Mouse (Mus musculus): ENCODE measurements at regions not wholly inside any gene's neighbourhood (a gene's known extent, or its start where the extent isn't known, plus 50 kb on each side); places are given as distances from the start of the nearest gene placed in this dataset.

- Histone ChIP-seq H3K36me3 (ENCODE audit: control insufficient read depth, insufficient read depth, low read length) (no peaks in the 10 kb centered on the region), H3K27me3 (ENCODE audit: control insufficient read depth, insufficient read depth, low read length) (no peaks in the 10 kb centered on the region), H3K4me1 (replicated peaks; ENCODE audit: control insufficient read depth, insufficient read depth, low read length) (no peaks in the 10 kb centered on the region), H3K4me3 (ENCODE audit: control insufficient read depth, insufficient read depth, low read length) (no peak overlapping the region), H3K27ac (ENCODE audit: control insufficient read depth, insufficient read depth, low read length) (no peak overlapping the region)
- WGBS = 41% methylated on average over 3 of the region's 3 CpGs
- no peak for DNase-seq
- TF ChIP-seq CTCF (IDR thresholded peaks at IDR 0.05; ENCODE audit: borderline replicate concordance, control insufficient read depth, extremely low read depth, insufficient read depth, low read length, poor library complexity) (no peak), POLR2A (IDR thresholded peaks at IDR 0.05; ENCODE audit: control insufficient read depth, extremely low read depth, insufficient read depth, low read length, poor library complexity) (no peak)
Measured at GRCm38 (mm10) chr13:26217299-26217698, 552.7 kb downstream of the Hdgfl1 start.

GRCm38 (mm10) chr13:26216579-26216978 lies 553.4 kb downstream of the Hdgfl1 start:
- Histone ChIP-seq H3K27me3 (ENCODE audit: control insufficient read depth, insufficient read depth, low read length) (no peaks in the 10 kb centered on the region), H3K4me3 (ENCODE audit: control insufficient read depth, insufficient read depth, low read length) (no peak overlapping the region), H3K27ac (ENCODE audit: control insufficient read depth, insufficient read depth, low read length) (no peak overlapping the region), H3K36me3 (ENCODE audit: control insufficient read depth, insufficient read depth, low read length) (no peaks in the 10 kb centered on the region), H3K4me1 (replicated peaks; ENCODE audit: control insufficient read depth, insufficient read depth, low read length) (no peaks in the 10 kb centered on the region)
- DNase-seq = no peak
- no peak for TF ChIP-seq CTCF (IDR thresholded peaks at IDR 0.05; ENCODE audit: borderline replicate concordance, control insufficient read depth, extremely low read depth, insufficient read depth, low read length, poor library complexity)
- TF ChIP-seq POLR2A (IDR thresholded peaks at IDR 0.05; ENCODE audit: control insufficient read depth, extremely low read depth, insufficient read depth, low read length, poor library complexity) = no peak

- TF ChIP-seq CTCF (IDR thresholded peaks at IDR 0.05; ENCODE audit: borderline replicate concordance, control insufficient read depth, extremely low read depth, insufficient read depth, low read length, poor library complexity) = no peak
- no peak for TF ChIP-seq POLR2A (IDR thresholded peaks at IDR 0.05; ENCODE audit: control insufficient read depth, extremely low read depth, insufficient read depth, low read length, poor library complexity)
- no peaks in the 10 kb centered on the region for H3K27me3 ChIP-seq (ENCODE audit: control insufficient read depth, insufficient read depth, low read length)
- no peak overlapping the region for H3K27ac ChIP-seq (ENCODE audit: control insufficient read depth, insufficient read depth, low read length)
- H3K36me3 ChIP-seq (ENCODE audit: control insufficient read depth, insufficient read depth, low read length) = no peaks in the 10 kb centered on the region
- 89% methylated on average over 1 of the region's 1 CpGs for whole genome bisulfite sequencing
- no peaks in the 10 kb centered on the region for H3K4me1 ChIP-seq (replicated peaks; ENCODE audit: control insufficient read depth, insufficient read depth, low read length)
- DNase-seq = no peak
- no peak overlapping the region for H3K4me3 ChIP-seq (ENCODE audit: control insufficient read depth, insufficient read depth, low read length)
Measured at GRCm38 (mm10) chr13:26205532-26206105, 564.3 kb downstream of the Hdgfl1 start.

- H3K36me3 ChIP-seq (ENCODE audit: control insufficient read depth, insufficient read depth, low read length) = no peaks in the 10 kb centered on the region
- TF ChIP-seq CTCF (IDR thresholded peaks at IDR 0.05; ENCODE audit: borderline replicate concordance, control insufficient read depth, extremely low read depth, insufficient read depth, low read length, poor library complexity) (no peak), POLR2A (IDR thresholded peaks at IDR 0.05; ENCODE audit: control insufficient read depth, extremely low read depth, insufficient read depth, low read length, poor library complexity) (no peak)
- 88% methylated on average over 4 of the region's 4 CpGs for WGBS
Measured at GRCm38 (mm10) chr13:26194646-26195045, 575.3 kb downstream of the Hdgfl1 start.

GRCm38 (mm10) chr13:26183879-26184278 lies 586.1 kb downstream of the Hdgfl1 start:
- WGBS = 90% methylated on average over 4 of the region's 4 CpGs
- no peak for DNase-seq
- no peaks in the 10 kb centered on the region for H3K27me3 ChIP-seq (ENCODE audit: control insufficient read depth, insufficient read depth, low read length)
- TF ChIP-seq CTCF (IDR thresholded peaks at IDR 0.05; ENCODE audit: borderline replicate concordance, control insufficient read depth, extremely low read depth, insufficient read depth, low read length, poor library complexity) = no peak
- TF ChIP-seq POLR2A (IDR thresholded peaks at IDR 0.05; ENCODE audit: control insufficient read depth, extremely low read depth, insufficient read depth, low read length, poor library complexity) = no peak
- no peak overlapping the region for H3K4me3 ChIP-seq (ENCODE audit: control insufficient read depth, insufficient read depth, low read length)
- H3K4me1 ChIP-seq (replicated peaks; ENCODE audit: control insufficient read depth, insufficient read depth, low read length) = no peaks in the 10 kb centered on the region
- no peaks in the 10 kb centered on the region for H3K36me3 ChIP-seq (ENCODE audit: control insufficient read depth, insufficient read depth, low read length)
- H3K27ac ChIP-seq (ENCODE audit: control insufficient read depth, insufficient read depth, low read length) = no peak overlapping the region

More at GRCm38 (mm10) chr13:26194646-26195045, 575.3 kb downstream of the Hdgfl1 start:
- no peak overlapping the region for H3K4me3 ChIP-seq (ENCODE audit: control insufficient read depth, insufficient read depth, low read length)
- H3K27ac ChIP-seq (ENCODE audit: control insufficient read depth, insufficient read depth, low read length) = no peak overlapping the region
- H3K27me3 ChIP-seq (ENCODE audit: control insufficient read depth, insufficient read depth, low read length) = no peaks in the 10 kb centered on the region
- DNase-seq = no peak
- H3K4me1 ChIP-seq (replicated peaks; ENCODE audit: control insufficient read depth, insufficient read depth, low read length) = no peaks in the 10 kb centered on the region

- TF ChIP-seq CTCF (IDR thresholded peaks at IDR 0.05; ENCODE audit: borderline replicate concordance, control insufficient read depth, extremely low read depth, insufficient read depth, low read length, poor library complexity) (no peak), POLR2A (IDR thresholded peaks at IDR 0.05; ENCODE audit: control insufficient read depth, extremely low read depth, insufficient read depth, low read length, poor library complexity) (no peak)
- no peaks in the 10 kb centered on the region for H3K27me3 ChIP-seq (ENCODE audit: control insufficient read depth, insufficient read depth, low read length)
- no peak for DNase-seq
- H3K36me3 ChIP-seq (ENCODE audit: control insufficient read depth, insufficient read depth, low read length) = no peaks in the 10 kb centered on the region
- H3K4me3 ChIP-seq (ENCODE audit: control insufficient read depth, insufficient read depth, low read length) = no peak overlapping the region
- no peaks in the 10 kb centered on the region for H3K4me1 ChIP-seq (replicated peaks; ENCODE audit: control insufficient read depth, insufficient read depth, low read length)
- 91% methylated on average over 2 of the region's 2 CpGs for WGBS
- no peak overlapping the region for H3K27ac ChIP-seq (ENCODE audit: control insufficient read depth, insufficient read depth, low read length)
Measured at GRCm38 (mm10) chr13:26171891-26172482, 598.0 kb downstream of the Hdgfl1 start.
